25 mouse cellular contexts compared by ENCODE assay signal in genomic region chr14:30198116-30198515, GRCm38 (mm10).
A peak's percentile ranks its signal among the peaks of the same experiment; 100 is the strongest.
DNase-seq lines count a peak whose midpoint lies in the region; ATAC-seq and TF ChIP-seq lines count a peak whose summit lies in the region.
"Had no signal": no experiment of that assay in that cellular context is flagged by ENCODE, and none has a peak within 500 bp of the region (broad histone marks: within the 10 kb centered on the region; RNA-seq: fewer than 3 reads in every experiment).

No protein-coding gene starts in this region.

- H3K36me3 ChIP-seq in limb, embryonic 11.5 days (ENCODE audit: control insufficient read depth, insufficient read depth, low read length): no peaks in the 10 kb centered on the region
- H3K36me3 ChIP-seq: forebrain, embryonic 12.5 days; heart, embryonic 10.5 days; heart, embryonic 15.5 days; limb, embryonic 12.5 days; midbrain, embryonic 10.5 days; neural tube, embryonic 13.5 days; stomach, embryonic 15.5 days had no signal

- no peak overlapping the region for H3K4me3 ChIP-seq in layer of hippocampus, adult 2 months
- H3K4me3 ChIP-seq in limb, embryonic 11.5 days (ENCODE audit: low read depth, low read length): no peak overlapping the region
- H3K4me3 ChIP-seq: erythroblast, embryonic 14.5 days; forebrain, embryonic 12.5 days; heart, embryonic 10.5 days; heart, embryonic 15.5 days; limb, embryonic 12.5 days; midbrain, embryonic 10.5 days; myocyte; neural tube, embryonic 13.5 days; stomach, embryonic 15.5 days had no signal

- WGBS in limb, embryonic 11.5 days: 83% methylated on average over 4 of the region's 4 CpGs

- H3K27me3 ChIP-seq in limb, embryonic 11.5 days (ENCODE audit: control insufficient read depth, insufficient read depth, low read length): no peaks in the 10 kb centered on the region
- H3K27me3 ChIP-seq: forebrain, embryonic 12.5 days; heart, embryonic 15.5 days; limb, embryonic 12.5 days; neural tube, embryonic 13.5 days; stomach, embryonic 15.5 days had no signal

- H3K9ac ChIP-seq in limb, embryonic 11.5 days (ENCODE audit: low read length): no peak overlapping the region
- H3K9ac ChIP-seq: forebrain, embryonic 12.5 days; heart, embryonic 15.5 days; limb, embryonic 12.5 days; neural tube, embryonic 13.5 days; stomach, embryonic 15.5 days had no signal

- H3K4me2 ChIP-seq in limb, embryonic 11.5 days (ENCODE audit: low read depth, severe bottlenecking): no peak overlapping the region
- H3K4me2 ChIP-seq: forebrain, embryonic 12.5 days; heart, embryonic 15.5 days; limb, embryonic 12.5 days; neural tube, embryonic 13.5 days; stomach, embryonic 15.5 days had no signal

- TF ChIP-seq CTCF in layer of hippocampus, adult 2 months (conservative IDR thresholded peaks at IDR 0.05): no peak

- H3K27ac ChIP-seq in layer of hippocampus, adult 2 months: peak overlapping the region; percentile 39; the same call in 1 of the 2 replicates
- H3K27ac ChIP-seq in limb, embryonic 11.5 days (replicated peaks; ENCODE audit: low read depth, low read length): no peak overlapping the region
- H3K27ac ChIP-seq: forebrain, embryonic 12.5 days; heart, embryonic 10.5 days; heart, embryonic 15.5 days; limb, embryonic 12.5 days; midbrain, embryonic 10.5 days; neural tube, embryonic 13.5 days; stomach, embryonic 15.5 days had no signal

- DNase-seq in layer of hippocampus, adult 2 months (ENCODE audit: low spot score in 2 of 2): no peak
- DNase-seq in layer of hippocampus, adult 18-20 months (ENCODE audit: low spot score in 2 of 2): no peak
- peak; percentile 20 for DNase-seq in lung, postnatal 10 days
- no peak for DNase-seq in lung, postnatal 36 days
- peak; percentile 14 for DNase-seq in limb, embryonic 11.5 days (ENCODE audit: low spot score)
- DNase-seq in left cerebral cortex, adult 18-20 months (ENCODE audit: low spot score in 2 of 2): no peak
- DNase-seq: adrenal gland, postnatal 36 days; B cell, adult 2 months; cerebellum, adult 18-20 months; gastrocnemius, postnatal 25 days; heart, adult 11 months; kidney, adult 9 months; kidney, postnatal 10 days; right cerebral cortex, postnatal 25 days had no signal

- no peak for ATAC-seq in limb, embryonic 11.5 days (ENCODE audit: insufficient number of reproducible peaks, low FRiP score, low TSS enrichment, low read depth)
- ATAC-seq: intestine, embryonic 16.5 days; midbrain, embryonic 16.5 days had no signal

- H3K9me3 ChIP-seq in limb, embryonic 11.5 days (ENCODE audit: control insufficient read depth, low read length): no peaks in the 10 kb centered on the region
- H3K9me3 ChIP-seq: forebrain, embryonic 12.5 days; heart, embryonic 10.5 days; heart, embryonic 15.5 days; limb, embryonic 12.5 days; midbrain, embryonic 10.5 days; neural tube, embryonic 13.5 days; stomach, embryonic 15.5 days had no signal

- H3K4me1 ChIP-seq in limb, embryonic 11.5 days (ENCODE audit: control insufficient read depth, insufficient read depth, low read length): no peaks in the 10 kb centered on the region
- H3K4me1 ChIP-seq: forebrain, embryonic 12.5 days; heart, embryonic 15.5 days; midbrain, embryonic 10.5 days; neural tube, embryonic 13.5 days; stomach, embryonic 15.5 days had no signal

Comparison
In these comparisons a context has a peak if more than half of its experiments do, and no peak if none do; other contexts are left out.
1. DNase-seq: peak in lung, postnatal 10 days (single experiment) and limb, embryonic 11.5 days (single experiment); none in layer of hippocampus, adult 2 months (0 of 2), layer of hippocampus, adult 18-20 months (0 of 2), lung, postnatal 36 days (single experiment) and left cerebral cortex, adult 18-20 months (0 of 2).